ENCODE assay signal across 8 mouse cellular contexts in genomic region chr2:181584411-181584942, GRCm38 (mm10). TPM values are rescaled to one million over a fixed set of nuclear protein-coding genes. Genes with fewer than 3 reads are reported as not detected.
DNase-seq lines count a peak whose midpoint lies in the region; ATAC-seq lines count a peak whose summit lies in the region.

Uckl1 (minus strand) TSS chr2:181584892.

- no peak within 1 kb of the TSS for H3K4me2 ChIP-seq in embryonic facial prominence, embryonic 12.5 days (replicated peaks)
- no peak within 1 kb of the TSS for H3K4me2 ChIP-seq in midbrain, embryonic 12.5 days (replicated peaks)

- no peaks in the 10 kb centered on the region for H3K9me3 ChIP-seq in embryonic facial prominence, embryonic 12.5 days
- H3K9me3 ChIP-seq in heart, embryonic 10.5 days = no peaks in the 10 kb centered on the region
- no peaks in the 10 kb centered on the region for H3K9me3 ChIP-seq in midbrain, embryonic 12.5 days

- H3K4me1 ChIP-seq in embryonic facial prominence, embryonic 12.5 days = peaks cover 7% of the 10 kb centered on the region
- peaks cover 23% of the 10 kb centered on the region for H3K4me1 ChIP-seq in heart, embryonic 10.5 days
- peaks cover 14% of the 10 kb centered on the region for H3K4me1 ChIP-seq in midbrain, embryonic 12.5 days

- WGBS in embryonic facial prominence, embryonic 12.5 days = 90% methylated on average over 4 of the region's 4 CpGs
- WGBS in heart, embryonic 10.5 days = 89% methylated on average over 4 of the region's 4 CpGs
- 89% methylated on average over 4 of the region's 4 CpGs for WGBS in midbrain, embryonic 12.5 days

- no peak within 1 kb of the TSS for H3K27ac ChIP-seq in embryonic facial prominence, embryonic 12.5 days
- H3K27ac ChIP-seq in heart, embryonic 10.5 days = no peak within 1 kb of the TSS
- no peak within 1 kb of the TSS for H3K27ac ChIP-seq in midbrain, embryonic 12.5 days (replicated peaks)

- H3K27me3 ChIP-seq in embryonic facial prominence, embryonic 12.5 days = no peaks in the 10 kb centered on the region
- no peaks in the 10 kb centered on the region for H3K27me3 ChIP-seq in heart, embryonic 10.5 days (ENCODE audit: insufficient read depth, poor library complexity, severe bottlenecking)
- H3K27me3 ChIP-seq in midbrain, embryonic 12.5 days = no peaks in the 10 kb centered on the region

- no peak for ATAC-seq in embryonic facial prominence, embryonic 12.5 days (ENCODE audit: insufficient number of reproducible peaks, insufficient read depth, low FRiP score, low TSS enrichment)
- ATAC-seq in midbrain, embryonic 12.5 days (ENCODE audit: low FRiP score, low read depth) = no peak

- H3K36me3 ChIP-seq in embryonic facial prominence, embryonic 12.5 days = peaks cover 60% of the 10 kb centered on the region
- peaks cover 60% of the 10 kb centered on the region for H3K36me3 ChIP-seq in heart, embryonic 10.5 days
- H3K36me3 ChIP-seq in midbrain, embryonic 12.5 days = peaks cover 59% of the 10 kb centered on the region

- no peak within 1 kb of the TSS for H3K4me3 ChIP-seq in embryonic facial prominence, embryonic 12.5 days
- 0 out of 2 replicates have a peak within 1 kb of the TSS, but pooled peaks have one; percentile 23 for H3K4me3 ChIP-seq in heart, embryonic 10.5 days
- H3K4me3 ChIP-seq in midbrain, embryonic 12.5 days = no peak within 1 kb of the TSS

- no peak within 1 kb of the TSS for H3K9ac ChIP-seq in embryonic facial prominence, embryonic 12.5 days
- H3K9ac ChIP-seq in midbrain, embryonic 12.5 days (replicated peaks) = no peak within 1 kb of the TSS

- DNase-seq in spleen, postnatal 4 days (ENCODE audit: low spot score in 2 of 2) = peak; percentile 11 to 60
- no peak for DNase-seq in spleen, postnatal 36 days (ENCODE audit: low spot score in 2 of 2)
- DNase-seq in heart, embryonic 10.5 days (ENCODE audit: low spot score) = peak; percentile 71
- no peak for DNase-seq in layer of hippocampus, postnatal 14 days (ENCODE audit: low spot score in 2 of 2)
- DNase-seq in c-Kit-positive CD71-positive TER-119-positive erythroid progenitor cells, embryonic 14.5 days (ENCODE audit: low spot score) = no peak
- DNase-seq in kidney, adult 11 months = no peak

RNA-seq across cellular contexts. Expression of gene Uckl1, which starts in this region (rescaled TPM):
- polyA plus RNA-seq in embryonic facial prominence, embryonic 12.5 days (2016; fragmentation: Nextera tagmentation; extraction: Ambion mirVana) = 39.0 and 45.1 TPM in 2 replicates
- 67.3 and 83.6 TPM in 2 replicates for polyA plus RNA-seq in heart, embryonic 10.5 days (2016; fragmentation: Nextera tagmentation; extraction: Ambion mirVana)
- total RNA-seq in layer of hippocampus, postnatal 14 days (2021) = 10 to 100 TPM; 52.0 to 53.1 TPM
- polyA plus RNA-seq in midbrain, embryonic 12.5 days (2016; fragmentation: Nextera tagmentation; extraction: Ambion mirVana) = 60.4 and 71.6 TPM in 2 replicates

Comparison
In these comparisons a context has a peak if more than half of its experiments do, and no peak if none do; other contexts are left out.
1. DNase-seq: peak in spleen, postnatal 4 days (2 of 2) and heart, embryonic 10.5 days (single experiment); none in spleen, postnatal 36 days (0 of 2), layer of hippocampus, postnatal 14 days (0 of 2), c-Kit-positive CD71-positive TER-119-positive erythroid progenitor cells, embryonic 14.5 days (single experiment) and kidney, adult 11 months (single experiment).